Mouse (Mus musculus) midbrain, postnatal 0 days (tissue): ENCODE measurements around the gene Mdga1. TPM values are rescaled to one million over a fixed set of nuclear protein-coding genes. Genes with fewer than 3 reads are reported as not detected.

Experiments used
- ATAC-seq: fragments of 200-750 bp; cut with Nextera tagmentation; 2 replicates; pipeline ENCODE4 v1.8.0; 2017; ENCODE audit warnings: moderate number of reproducible peaks, mild to moderate bottlenecking, moderate TSS enrichment, moderate library complexity; ENCODE audit not compliant: low FRiP score
- DNase-seq: peaks from one replicate; pipeline ENCODE4 v3.0.0-alpha.2; 2015; ENCODE audit warnings: low spot score
- H3K27ac ChIP-seq: fragments of 300-500 bp; sonication (generic); 2 replicates; pipeline ENCODE4 v1.5.1; 2014; ENCODE audit warnings: low read depth, mild to moderate bottlenecking, low read length, mixed read lengths
- H3K27me3 ChIP-seq: fragments of 300-500 bp; sonication (generic); 2 replicates; pipeline ENCODE4 v1.6.1; 2014; ENCODE audit warnings: low read length, control low read depth, mixed read lengths; ENCODE audit not compliant: insufficient read depth
- H3K36me3 ChIP-seq: fragments of 300-500 bp; sonication (generic); 2 replicates; pipeline ENCODE4 v1.6.1; 2014; ENCODE audit warnings: low read length, control low read depth, mixed read lengths; ENCODE audit not compliant: insufficient read depth
- H3K4me1 ChIP-seq: fragments of 300-500 bp; sonication (generic); 2 replicates; pipeline ENCODE4 v1.6.1; 2014; ENCODE audit warnings: mild to moderate bottlenecking, control low read depth, antibody characterized with exemption, low read length, mixed read lengths; ENCODE audit not compliant: insufficient read depth
- H3K4me2 ChIP-seq: fragments of 300-500 bp; sonication (generic); 2 replicates; pipeline ENCODE4 v1.6.1; 2014; ENCODE audit warnings: low read depth, mild to moderate bottlenecking, low read length, mixed read lengths; ENCODE audit not compliant: poor library complexity, severe bottlenecking
- H3K4me3 ChIP-seq: fragments of 300-500 bp; sonication (generic); 2 replicates; pipeline ENCODE4 v1.5.1; 2014; ENCODE audit warnings: low read depth, mild to moderate bottlenecking, low read length, moderate library complexity
- H3K9ac ChIP-seq: fragments of 300-500 bp; sonication (generic); replicated peaks from 2 replicates; pipeline ENCODE4 v1.6.1; 2014; ENCODE audit warnings: mild to moderate bottlenecking, low read length, moderate library complexity, mixed read lengths; ENCODE audit not compliant: poor library complexity, severe bottlenecking
- H3K9me3 ChIP-seq: fragments of 300-500 bp; sonication (generic); 2 replicates; pipeline ENCODE4 v1.6.1; 2016; ENCODE audit warnings: low read length, control low read depth
- CTCF ChIP-seq: IDR thresholded peaks from 2 replicates; pipeline ENCODE4 v1.5.1; 2016; ENCODE audit warnings: antibody characterized with exemption, mild to moderate bottlenecking
- WGBS: fragments of 180-500 bp; shearing (Covaris S2); extraction: QIAGEN DNeasy Blood & Tissue Kit; methylation state at CpG from one replicate; pipeline ENCODE4 v1.1.7; 2014; 5-methylcytosine and 5-hydroxymethylcytosine counted together
- polyA plus RNA-seq: library from polyadenylated mRNA; unstranded; fragments of >200 nt; fragmentation: Nextera tagmentation; extraction: Ambion mirVana; gene quantifications from 2 replicates; pipeline ENCODE4 v1.2.1, GENCODE M21; 2015
- total RNA-seq: library from RNA; depleted of rRNA; stranded (reverse); fragments of >200 nt; gene quantifications from 2 replicates; pipeline ENCODE4 v1.2.3, GENCODE M21; 2014

The Mdga1 gene
- total and polyA plus RNA-seq, 2 experiments from 2014 or later, result 16.9 to 64.7 TPM

DNA sequence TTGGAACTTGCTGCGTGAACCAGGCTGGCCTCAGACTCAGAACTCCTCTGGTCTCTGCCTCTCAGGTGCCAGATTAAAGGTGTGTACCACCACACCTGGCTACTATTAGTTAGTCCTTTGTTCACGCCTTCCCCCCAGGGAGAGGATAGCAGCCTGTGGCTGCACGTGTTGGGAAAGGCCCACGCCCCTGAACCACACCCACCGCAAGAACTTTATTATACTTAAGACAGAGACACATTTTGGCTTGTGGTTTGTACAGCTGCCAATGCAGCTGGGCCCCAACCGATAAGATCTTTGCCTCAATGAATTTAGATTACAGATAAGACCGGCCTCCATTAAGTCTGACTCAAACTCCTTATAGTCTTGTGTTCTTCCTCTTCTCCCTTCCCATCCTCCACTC, 10.0 kb upstream of the Mdga1 start:
- no peaks in the 10 kb centered on the region for H3K27me3 ChIP-seq
- 0 out of 2 replicates have a peak, but pooled peaks cover 5% of the 10 kb centered on the region for H3K9me3 ChIP-seq
- no peak overlapping the region for H3K27ac ChIP-seq
- no peaks in the 10 kb centered on the region for H3K4me1 ChIP-seq
- H3K9ac ChIP-seq, result no peak overlapping the region
- DNase-seq (no peak), ATAC-seq (no peak)
- no peak overlapping the region for H3K4me3 ChIP-seq
- no peak for TF ChIP-seq CTCF
- H3K36me3 ChIP-seq, result no peaks in the 10 kb centered on the region
- WGBS, result 88% methylated on average over 7 of the region's 7 CpGs
- no peak overlapping the region for H3K4me2 ChIP-seq

DNA sequence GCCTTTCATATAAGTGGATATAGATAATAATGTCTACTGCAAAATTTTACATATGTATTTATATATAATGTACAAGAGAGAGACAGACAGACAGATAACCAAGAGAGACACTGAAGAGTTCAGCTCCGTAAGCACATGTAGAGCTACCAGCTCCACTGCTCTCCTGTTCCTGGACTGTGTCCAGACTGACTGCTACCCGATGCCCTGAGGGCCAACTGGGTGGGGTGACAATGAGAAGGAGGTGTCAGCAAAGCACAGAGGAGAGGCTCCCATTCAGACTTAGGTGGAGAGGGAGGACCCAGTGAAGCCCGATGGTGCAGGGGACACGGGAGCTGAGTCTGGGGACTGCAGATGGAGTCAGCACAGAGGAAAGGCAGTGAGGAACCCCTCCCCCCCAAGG, 9.1 kb upstream of the Mdga1 start:
- Histone ChIP-seq H3K36me3 (no peaks in the 10 kb centered on the region), H3K27ac (no peak overlapping the region), H3K27me3 (no peaks in the 10 kb centered on the region), H3K9ac (no peak overlapping the region), H3K4me1 (no peaks in the 10 kb centered on the region), H3K4me2 (no peak overlapping the region), H3K9me3 (0 out of 2 replicates have a peak, but pooled peaks cover 5% of the 10 kb centered on the region), H3K4me3 (no peak overlapping the region)
- WGBS, result 64% methylated on average over 4 of the region's 4 CpGs
- no peak for DNase-seq
- TF ChIP-seq CTCF, result no peak
- ATAC-seq, result no peak

GRCm38 (mm10) chr17:29975731-29976130, 5.8 kb upstream of the Mdga1 start:
- no peak overlapping the region for H3K4me2 ChIP-seq
- no peak overlapping the region for H3K4me3 ChIP-seq
- no peaks in the 10 kb centered on the region for H3K36me3 ChIP-seq
- H3K4me1 ChIP-seq, result no peaks in the 10 kb centered on the region
- no peaks in the 10 kb centered on the region for H3K27me3 ChIP-seq
- no peak overlapping the region for H3K27ac ChIP-seq
- peak; percentile 89 for TF ChIP-seq CTCF
- no peak overlapping the region for H3K9ac ChIP-seq
- DNase-seq (peak; percentile 91), ATAC-seq (no peak; the same call in 1 of the 2 replicates)
- no peaks in the 10 kb centered on the region for H3K9me3 ChIP-seq
- WGBS, result 6% methylated on average over 8 of the region's 8 CpGs

DNA sequence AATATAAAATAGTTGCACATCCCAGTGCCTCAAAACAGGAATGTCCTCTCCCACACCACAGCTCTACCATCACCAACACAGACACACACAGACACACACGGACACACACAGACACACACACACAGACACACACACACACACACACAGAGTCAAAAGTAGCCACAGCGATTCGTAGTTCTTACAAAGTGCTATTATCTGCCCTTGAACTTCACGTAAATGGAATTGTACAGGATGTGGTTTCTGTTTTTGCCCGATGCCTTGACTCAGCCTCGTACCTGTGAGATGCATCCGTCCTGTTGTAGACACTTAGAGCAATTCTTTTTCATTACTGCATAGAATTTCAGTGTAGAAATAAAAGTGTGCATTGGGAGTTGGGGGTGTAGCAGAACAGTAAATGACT, 3.3 kb upstream of the Mdga1 start:
- 96% methylated on average over 7 of the region's 7 CpGs for WGBS
- Histone ChIP-seq H3K9ac (no peak overlapping the region), H3K4me1 (no peaks in the 10 kb centered on the region), H3K36me3 (no peaks in the 10 kb centered on the region), H3K27me3 (no peaks in the 10 kb centered on the region), H3K9me3 (no peaks in the 10 kb centered on the region), H3K27ac (no peak overlapping the region), H3K4me2 (no peak overlapping the region), H3K4me3 (no peak overlapping the region)
- no peak for TF ChIP-seq CTCF
- no peak for DNase-seq
- ATAC-seq, result no peak

DNA sequence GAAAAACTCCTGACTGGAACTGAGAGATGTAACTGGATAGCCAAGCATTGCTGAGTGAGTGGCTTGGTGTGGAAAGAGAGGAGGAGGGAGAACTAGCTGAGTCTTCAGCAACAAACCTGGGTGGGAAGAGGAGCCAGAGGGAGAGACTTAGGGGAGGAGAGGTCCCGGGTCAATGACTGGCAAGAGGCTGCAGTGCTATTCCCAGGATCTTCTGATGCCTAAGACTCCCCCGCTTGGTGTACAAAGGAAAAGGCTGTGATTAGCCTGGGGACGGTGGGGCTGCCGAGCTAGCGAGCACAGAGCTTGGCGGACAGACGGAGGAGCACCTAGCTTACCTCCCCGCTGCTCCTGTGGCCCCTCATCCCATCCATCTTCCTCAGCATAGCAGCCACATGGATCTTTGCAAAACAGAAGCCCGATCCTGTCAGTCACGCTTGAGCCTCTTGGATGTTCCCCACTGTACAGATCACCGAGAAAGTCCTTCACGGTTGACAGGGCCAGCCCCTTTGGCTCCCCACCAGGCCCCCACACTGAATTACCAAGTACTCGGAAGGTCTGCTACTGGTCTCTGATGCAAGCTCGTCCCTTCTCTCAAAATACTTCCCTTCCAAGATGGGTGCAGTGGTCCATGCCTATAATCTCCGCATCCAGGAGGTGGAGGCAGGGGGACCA, 2.0 kb upstream of the Mdga1 start:
- Histone ChIP-seq H3K27me3 (no peaks in the 10 kb centered on the region), H3K27ac (no peak overlapping the region), H3K4me2 (no peak overlapping the region), H3K4me3 (no peak overlapping the region), H3K4me1 (no peaks in the 10 kb centered on the region), H3K9me3 (no peaks in the 10 kb centered on the region), H3K36me3 (no peaks in the 10 kb centered on the region), H3K9ac (no peak overlapping the region)
- no peak for TF ChIP-seq CTCF
- DNase-seq (no peak), ATAC-seq (no peak)
- 22% methylated on average over 15 of the region's 15 CpGs for WGBS

DNA sequence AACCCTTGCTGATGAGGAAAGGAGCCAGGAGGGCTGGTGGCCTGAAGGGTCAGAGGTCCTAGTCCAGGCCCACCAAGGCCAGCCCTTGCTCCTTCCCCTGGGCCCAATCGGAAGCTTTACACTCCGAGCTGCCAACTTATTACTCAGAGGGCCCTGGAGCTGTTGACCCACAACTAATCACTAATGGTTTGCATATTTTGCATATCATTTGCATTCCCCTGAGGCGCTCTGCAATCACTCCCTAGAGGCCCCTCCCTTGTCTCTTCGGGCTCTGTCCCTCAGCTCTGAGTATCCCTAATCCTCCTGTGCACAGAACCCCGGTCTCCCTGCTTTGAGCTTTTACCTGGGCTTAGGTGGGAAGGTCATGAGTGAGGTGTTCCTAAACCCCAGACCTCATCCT, 4.4 kb downstream of the Mdga1 start:
- DNase-seq (no peak), ATAC-seq (no peak)
- H3K4me2 ChIP-seq, result no peak overlapping the region
- peaks cover 3% of the 10 kb centered on the region; the same call in 1 of the 2 replicates for H3K27me3 ChIP-seq
- no peak overlapping the region for H3K4me3 ChIP-seq
- H3K27ac ChIP-seq, result no peak overlapping the region
- no peaks in the 10 kb centered on the region for H3K36me3 ChIP-seq
- H3K4me1 ChIP-seq, result peaks cover 9% of the 10 kb centered on the region; the same call in 1 of the 2 replicates
- no peaks in the 10 kb centered on the region for H3K9me3 ChIP-seq
- H3K9ac ChIP-seq, result no peak overlapping the region
- TF ChIP-seq CTCF, result no peak
- WGBS, result 13% methylated on average over 5 of the region's 5 CpGs
